Mouse (Mus musculus): ENCODE data around the gene Ccl1.

The Ccl1 gene

DNA sequence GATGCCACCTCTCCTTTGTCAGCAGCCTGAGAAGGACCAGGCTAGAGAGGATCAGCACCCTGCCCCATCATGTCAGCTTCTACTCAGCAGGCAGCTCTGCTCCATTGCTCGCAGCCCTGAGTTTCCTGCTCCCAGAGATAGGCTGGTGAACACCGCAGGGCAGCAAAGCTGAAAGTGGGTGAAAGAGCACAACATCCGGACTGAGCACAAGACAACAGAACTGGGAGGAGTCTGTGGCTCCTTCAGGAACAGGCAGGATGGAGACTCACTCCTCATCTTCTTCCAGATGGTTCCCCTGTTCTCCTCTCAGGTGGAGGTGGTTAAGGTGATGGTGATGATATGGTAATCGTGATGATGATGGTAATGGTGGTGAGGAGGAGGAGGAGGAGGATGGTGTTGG is at the start of gene Ccl1:
Gene Ccl1 (minus strand): TSS at position 101 of the 400 bp plus-strand sequence.
- no peak for DNase-seq (ENCODE audit: low spot score)

DNA sequence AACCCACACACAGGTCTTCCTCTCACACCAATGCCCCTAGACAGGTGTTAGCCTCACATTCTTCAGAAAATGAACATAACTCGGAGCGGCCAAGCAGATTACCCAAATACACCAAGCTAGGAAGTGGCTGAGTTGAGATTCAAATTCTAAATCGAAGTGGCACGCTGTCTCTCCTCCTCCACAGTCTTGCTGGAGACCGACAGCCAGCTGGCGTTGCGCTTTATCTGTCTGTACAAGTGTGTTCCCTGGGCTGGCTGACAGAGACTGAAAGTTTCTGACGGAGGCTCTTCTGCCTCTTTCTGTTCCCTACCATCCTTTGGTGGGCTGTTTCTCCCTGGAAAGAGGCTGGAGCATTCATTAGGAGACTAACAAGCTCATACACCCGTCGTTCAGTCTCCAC is 45.5 kb upstream of the Ccl1 start:
- DNase-seq (ENCODE audit: low spot score) = peak; percentile 43

DNA sequence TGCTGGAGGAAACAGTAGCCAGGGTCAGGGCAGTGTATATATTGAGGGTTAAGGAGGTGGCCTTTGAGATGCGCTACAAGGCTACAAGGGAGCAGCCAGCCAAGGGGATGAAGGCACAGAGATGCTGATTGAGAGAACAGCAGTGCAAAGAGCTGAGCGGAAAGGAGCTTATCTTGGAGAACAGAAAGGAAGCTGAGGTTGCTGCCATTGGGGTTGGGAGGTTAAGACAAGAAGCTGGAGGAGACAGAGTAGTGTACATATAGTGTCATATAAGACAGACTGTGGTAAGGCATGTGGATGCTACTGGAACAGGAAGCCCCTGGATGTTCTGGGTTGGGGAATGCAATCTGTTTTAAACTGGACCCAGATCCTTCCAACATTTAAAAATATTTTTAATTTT is 35.4 kb upstream of the Ccl1 start:
- DNase-seq (ENCODE audit: low spot score) = no peak

DNA sequence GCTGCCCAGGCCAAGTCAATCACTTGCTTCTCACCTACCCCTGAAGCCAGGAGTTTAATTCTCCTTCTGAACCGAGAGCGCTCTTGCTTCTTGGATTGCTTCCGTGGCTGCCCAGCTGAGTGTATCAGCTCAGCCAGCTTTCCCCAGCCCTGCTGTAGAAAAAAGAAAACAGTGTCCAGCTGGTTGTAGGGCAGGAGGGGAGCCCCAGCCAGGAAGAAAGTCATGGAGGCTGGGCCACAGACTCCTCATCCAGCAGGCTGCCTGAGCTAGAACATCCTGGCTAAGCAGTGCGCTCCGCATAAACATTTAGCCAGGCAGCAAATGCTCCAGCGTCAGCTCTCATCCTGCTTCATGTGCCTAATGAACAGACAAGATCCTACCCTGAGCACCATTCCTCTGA is 34.9 kb upstream of the Ccl1 start:
- no peak for DNase-seq (ENCODE audit: low spot score)

DNA sequence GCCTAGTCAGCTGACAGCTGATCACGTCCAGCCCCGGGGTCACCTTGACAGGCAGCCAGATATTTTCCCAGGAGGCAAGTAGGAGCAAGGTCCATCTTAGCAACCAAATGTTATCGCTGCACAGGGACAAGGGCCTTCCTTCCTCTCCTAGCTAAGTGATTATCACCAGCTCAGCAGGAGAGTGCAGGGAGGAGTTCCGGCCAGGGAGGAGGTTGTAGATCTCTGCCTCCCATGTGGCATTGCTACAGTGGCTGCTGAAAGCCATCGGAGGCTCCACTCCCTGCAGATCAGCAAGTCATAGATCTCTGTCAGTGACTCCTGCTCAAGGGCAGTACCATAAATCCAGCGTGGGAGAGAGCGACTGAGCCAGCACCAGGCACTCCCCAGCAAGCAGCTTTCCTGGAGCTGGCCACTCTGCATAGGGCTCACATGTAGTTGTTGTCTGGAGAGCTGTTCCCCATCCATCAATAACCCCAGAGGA is 34.5 kb upstream of the Ccl1 start:
- no peak for DNase-seq (ENCODE audit: low spot score)

DNA sequence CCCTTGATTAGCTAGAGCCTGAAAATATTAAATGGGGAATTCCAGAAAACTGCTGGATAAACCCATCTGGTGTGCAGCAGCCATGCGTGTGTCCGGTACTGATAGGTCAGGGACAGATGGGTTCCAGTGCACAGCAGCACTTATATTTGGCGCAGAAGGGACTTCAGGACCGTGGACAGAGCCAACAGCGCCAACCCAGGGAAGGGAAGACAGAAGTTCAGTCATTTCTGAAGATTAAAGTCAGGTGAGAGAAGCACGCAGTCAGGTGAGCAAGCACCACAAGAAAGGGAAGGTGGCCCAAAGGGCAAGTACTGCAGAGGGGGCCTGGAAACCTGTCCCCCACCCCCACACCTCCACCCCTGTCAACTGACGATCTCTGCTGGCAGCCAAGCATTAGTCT is 7.7 kb upstream of the Ccl1 start:
- DNase-seq (ENCODE audit: low spot score) = no peak

DNA sequence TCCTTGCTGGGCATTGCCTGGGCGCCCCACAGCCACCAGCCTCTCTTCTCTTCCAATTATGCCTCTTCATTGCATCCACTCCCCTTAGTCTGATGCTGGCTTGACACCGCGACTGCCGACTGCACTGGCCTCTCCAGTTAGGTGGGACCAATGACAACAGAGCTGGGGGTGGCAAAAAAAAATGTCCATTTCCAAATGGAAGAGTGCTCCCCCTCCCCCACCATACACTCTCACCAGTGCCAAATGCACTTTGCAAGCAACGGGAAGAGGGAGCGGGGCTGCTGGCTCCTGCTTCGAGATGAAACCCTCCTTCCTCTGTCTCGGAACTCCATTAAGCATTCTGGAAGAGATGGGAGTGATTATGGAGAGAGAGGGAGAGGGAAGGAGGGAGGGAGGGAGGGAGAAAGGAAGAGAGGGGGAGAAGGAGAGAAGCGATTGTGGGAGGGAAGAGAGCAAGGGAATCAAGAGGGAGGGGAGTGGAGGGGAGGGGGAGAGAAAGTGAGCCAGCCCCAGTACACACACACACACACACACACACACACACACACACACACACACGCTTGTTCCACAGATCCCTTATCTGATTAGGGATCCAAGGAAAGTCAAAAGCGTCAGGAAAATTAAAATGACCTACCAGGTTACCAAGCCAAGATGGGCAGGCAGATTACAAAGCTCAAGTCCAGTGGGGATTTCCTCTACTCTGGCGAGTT is 5.0 kb upstream of the Ccl1 start:
- no peak for DNase-seq (ENCODE audit: low spot score)

DNA sequence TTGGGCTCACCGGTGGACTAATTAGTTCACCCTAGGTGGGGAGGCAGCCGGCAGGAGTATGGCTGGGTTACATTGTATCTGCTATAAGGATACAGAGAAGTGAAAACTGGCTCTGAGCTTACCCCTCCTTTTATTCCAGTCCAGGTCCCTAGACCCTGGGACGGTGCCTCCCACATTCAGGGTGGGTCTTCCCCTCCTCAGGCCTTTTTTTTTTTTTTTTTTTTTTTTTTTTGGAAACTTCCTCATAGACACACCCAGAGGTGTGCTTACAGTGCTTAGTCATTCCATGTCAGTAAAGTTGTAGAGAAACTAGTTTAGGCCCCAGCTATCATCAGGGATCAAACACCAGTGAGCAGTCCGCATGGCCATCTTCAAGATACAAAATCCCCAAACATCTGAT is 7.6 kb downstream of the Ccl1 start:
- DNase-seq (ENCODE audit: low spot score) = no peak

DNA sequence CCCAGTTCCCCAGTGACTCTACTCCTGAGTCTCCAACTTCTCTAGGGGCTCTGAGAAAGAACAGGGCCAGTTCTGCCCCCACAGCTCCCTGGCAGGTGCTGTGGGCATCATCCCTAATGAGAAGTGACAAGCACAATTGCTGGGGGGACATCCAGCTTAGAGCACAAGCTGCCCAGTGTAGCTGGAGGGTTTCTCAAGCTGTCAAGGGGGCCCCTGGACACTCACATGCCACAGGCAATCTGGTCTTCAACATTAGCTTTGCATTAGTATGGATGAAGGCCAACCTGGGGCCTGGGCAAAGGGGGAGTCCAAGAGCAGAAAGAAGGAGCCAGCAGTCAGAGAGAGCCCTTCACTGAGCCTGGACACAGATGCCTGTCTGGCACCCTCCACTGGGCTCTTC is 14.6 kb downstream of the Ccl1 start:
- DNase-seq (ENCODE audit: low spot score) = no peak

DNA sequence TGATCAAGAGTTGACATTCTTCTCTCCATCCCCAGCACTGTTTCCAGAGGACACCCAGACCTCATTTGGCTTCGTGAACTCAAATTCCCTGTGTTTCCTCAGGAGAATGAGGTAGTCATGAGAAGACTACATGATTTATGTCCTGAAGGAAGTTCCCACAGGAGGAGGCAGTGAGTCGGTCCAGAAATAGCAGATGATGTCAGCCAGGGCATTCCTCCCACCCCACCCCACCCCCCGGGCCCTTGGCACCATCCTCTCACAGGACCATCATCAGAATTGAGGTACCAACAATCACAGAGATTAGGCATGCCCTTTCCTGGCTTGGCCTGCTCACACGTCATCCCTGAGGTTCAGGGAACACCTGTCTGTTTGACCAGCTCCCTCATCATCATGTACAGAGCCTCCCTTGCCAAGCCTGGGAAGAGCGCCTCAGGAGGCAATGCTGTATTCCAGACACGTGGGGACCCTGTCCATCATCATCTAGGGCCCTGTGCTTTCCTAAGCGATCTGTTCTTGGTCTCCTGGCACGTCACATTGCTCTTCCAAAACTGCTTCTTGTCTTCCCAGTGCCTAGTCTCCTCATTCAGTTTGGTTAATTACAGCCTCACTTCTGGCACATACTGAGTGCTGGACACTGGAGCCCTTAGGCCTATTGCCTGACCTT is 31.2 kb downstream of the Ccl1 start:
- no peak for DNase-seq (ENCODE audit: low spot score)

DNA sequence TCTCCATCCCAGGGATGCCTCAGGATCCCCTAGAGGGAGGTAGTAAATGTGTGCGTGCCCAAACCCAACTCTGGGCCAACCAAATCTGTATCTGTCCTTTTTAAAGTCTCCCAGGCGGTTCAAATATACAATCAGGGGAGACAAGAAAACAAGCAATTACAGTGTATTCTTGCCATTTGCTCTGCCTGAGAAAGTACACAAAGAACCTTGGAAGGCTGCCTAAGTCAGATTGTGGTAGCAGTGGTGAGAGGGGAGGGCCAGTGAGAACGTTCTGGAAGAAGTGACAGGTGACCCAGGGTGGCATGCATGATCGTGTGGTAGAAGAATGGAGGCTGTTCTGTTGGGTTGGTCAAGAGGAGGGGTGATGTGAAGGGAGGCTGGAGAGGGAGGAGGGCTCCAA is 46.4 kb downstream of the Ccl1 start:
- no peak for DNase-seq (ENCODE audit: low spot score)

DNA sequence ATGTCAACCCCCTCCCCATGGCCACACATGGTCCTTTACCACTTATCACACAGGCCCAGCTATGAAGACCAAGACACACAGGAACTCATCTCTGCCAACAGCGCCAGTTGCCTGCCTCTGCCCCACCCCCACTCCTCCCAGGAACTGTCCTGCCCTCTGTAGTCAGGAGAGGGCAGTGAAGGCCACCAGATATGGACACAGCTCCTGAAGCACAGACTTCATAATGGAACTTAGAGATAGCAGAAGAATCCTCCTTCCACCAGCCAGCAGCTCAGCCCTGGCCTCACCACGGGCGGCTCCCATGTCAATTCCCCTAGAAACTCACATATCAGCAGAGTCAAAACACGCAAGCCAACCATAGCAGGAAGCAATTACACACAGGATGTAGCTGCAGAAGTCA is 49.9 kb downstream of the Ccl1 start:
- DNase-seq (ENCODE audit: low spot score) = peak; percentile 45

DNA sequence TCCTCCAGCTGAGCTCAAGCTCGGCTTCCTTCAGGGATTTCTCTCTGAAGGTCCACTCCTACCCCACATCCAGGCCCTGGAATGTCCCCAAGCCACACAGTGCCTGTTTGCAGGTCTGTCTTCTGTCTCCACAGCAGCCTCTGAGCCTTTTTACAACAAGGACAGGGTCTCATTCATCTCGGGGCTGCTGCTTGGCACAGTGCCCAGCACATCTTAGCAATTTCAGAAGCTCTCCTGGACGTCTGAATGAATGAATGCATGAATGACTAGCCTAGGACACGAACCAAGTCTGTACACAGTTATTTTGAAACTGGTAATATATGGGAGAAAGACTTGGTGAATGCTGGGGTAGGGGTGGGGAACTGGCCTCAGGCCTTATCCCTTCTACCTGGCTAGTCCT is 52.1 kb downstream of the Ccl1 start:
- DNase-seq (ENCODE audit: low spot score) = no peak

DNA sequence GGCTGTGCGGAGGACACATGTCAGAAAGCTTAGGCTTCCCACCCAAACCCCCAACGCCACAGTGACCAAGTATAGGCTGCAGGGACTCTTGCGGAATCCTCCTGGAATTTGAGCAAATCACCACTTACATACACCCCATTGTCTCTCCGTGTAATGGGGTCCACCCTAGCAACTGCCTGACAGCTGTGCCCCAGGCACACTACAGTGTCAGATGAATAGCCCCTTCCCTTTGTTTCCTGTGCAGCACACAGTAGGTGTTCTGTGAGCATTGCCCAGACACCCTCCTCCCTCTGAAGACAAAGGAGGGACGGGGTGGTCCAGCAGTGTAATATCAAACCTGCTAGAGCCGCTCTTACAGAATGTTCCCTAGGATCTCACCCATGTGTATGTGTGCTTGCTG is 54.2 kb downstream of the Ccl1 start:
- no peak for DNase-seq (ENCODE audit: low spot score)

DNA sequence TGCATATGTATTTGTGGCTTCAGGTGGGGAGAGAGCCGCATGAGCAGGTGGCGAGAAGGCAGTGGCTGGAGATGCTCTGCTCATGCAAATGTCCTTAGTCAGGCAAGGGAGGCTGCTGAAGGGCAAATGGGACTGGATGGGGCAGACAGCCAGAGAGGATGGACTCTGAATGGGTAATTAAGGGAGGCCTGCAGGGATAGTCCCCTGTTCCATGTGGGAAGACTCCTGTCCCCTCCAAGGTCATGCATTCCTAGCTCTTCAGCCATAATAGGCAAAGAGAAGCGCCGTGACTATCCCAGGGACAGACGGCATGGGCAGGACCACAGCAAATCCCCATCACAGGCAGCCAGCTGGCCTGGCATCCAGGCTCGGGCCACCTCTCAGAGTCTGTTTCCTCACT is 55.5 kb downstream of the Ccl1 start:
- DNase-seq (ENCODE audit: low spot score) = no peak

DNA sequence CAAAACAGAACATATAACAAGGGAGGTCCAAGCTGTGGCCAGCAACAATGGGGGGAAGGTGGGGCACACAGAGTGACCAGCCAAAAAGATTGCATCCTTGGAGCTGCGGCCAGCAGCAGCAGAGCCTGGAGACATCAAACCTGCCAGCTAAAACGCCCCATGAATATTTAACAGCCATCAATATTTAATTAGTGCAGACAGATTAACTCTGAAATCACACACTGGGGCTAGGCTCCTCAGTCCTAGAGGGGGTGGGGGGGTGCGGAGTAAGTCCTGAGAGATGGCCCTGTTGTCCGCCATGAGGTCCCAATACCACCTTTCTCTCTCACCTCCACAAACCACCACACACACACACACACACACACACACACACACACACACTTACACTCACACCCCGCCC is 68.1 kb downstream of the Ccl1 start:
- no peak for DNase-seq (ENCODE audit: low spot score)

DNA sequence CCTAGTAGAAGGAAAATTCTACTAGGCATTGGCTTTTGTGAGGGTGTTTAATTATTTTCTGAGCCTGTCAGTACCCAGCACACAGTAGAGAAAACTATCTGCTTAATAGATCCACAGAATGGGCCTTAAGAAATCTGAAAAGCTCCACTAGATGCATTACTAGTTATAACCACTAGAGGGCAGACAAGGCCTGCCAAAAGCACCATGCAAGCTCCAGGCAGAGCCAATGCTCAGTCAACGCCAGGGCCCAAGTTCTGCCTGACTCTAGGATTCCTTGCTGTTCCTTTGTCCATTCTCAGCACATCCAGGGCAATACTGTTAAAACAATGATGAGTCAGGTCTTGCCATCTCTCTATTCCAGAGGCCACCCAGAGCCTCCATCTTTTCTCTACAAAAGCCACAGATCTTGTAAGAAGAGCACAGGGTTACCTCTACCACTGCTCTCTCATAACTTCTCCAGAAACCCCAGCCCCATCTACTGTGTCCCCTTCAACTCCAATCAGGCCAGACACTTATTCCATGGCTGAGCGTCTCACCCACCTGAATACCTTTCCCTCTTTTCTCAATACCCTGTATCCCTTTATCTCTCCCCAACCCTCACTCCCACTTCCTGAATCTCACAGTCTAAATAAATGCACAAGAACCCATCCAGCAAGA is 69.8 kb downstream of the Ccl1 start:
- peak; percentile 38 for DNase-seq (ENCODE audit: low spot score)

DNA sequence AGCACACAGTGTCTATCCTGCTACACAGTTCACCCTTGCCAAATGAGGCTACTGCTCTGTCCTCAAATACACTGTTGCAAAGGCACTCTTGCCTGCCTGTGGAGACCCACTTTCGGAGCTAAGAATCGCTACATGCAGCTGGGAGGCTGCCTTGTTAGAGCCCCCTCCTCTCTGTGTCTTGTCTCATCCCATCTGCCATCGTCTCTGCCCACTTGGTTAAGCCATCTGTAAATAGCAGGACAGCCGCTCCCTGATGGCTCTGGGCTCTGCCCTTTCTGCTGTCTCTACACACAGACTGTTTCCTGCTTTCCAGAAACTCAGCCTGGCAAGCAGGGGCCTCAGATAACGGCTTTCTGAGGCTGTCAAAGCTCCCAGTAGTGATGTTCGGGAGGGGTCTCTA is 71.5 kb downstream of the Ccl1 start:
- DNase-seq (ENCODE audit: low spot score) = no peak

DNA sequence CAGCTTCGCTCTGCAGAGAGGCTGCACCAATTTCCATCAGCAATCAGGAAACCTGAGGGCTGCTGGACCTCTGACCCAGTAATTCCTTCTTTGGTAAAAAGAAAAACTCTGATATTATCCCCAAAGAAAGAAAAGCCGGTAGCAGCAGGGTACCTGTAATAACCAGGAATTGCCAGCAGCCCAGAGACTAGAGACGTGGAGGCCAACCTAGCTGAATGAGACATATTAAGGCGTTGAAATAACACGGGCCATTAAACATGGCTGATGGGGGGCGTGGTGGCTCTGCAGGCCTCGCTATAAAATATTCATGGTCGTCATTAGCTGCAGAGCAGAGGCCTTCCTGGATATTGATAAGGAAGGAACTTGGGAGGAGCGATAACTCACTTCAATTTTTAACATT is 78.5 kb downstream of the Ccl1 start:
- DNase-seq (ENCODE audit: low spot score) = no peak

DNA sequence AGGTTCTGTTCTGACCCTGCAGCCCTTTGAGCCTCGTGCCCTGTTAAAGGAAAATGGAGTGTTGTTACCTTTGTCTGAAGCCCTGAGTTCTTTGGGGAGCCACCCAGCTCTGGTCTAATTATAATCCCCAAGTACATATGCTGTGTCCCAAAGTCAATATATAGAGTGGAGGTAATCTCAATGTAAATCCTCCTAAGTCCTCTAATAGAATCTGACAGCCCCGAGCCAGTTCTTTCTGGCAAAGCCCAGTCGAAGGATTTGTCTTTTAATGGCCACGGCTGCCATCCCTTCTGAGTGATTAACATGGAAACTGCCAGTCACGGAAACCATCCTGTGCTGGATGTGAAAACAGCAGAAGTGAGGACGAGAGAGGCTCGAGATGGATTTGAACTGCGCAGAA is 79.6 kb downstream of the Ccl1 start:
- DNase-seq (ENCODE audit: low spot score) = no peak

DNA sequence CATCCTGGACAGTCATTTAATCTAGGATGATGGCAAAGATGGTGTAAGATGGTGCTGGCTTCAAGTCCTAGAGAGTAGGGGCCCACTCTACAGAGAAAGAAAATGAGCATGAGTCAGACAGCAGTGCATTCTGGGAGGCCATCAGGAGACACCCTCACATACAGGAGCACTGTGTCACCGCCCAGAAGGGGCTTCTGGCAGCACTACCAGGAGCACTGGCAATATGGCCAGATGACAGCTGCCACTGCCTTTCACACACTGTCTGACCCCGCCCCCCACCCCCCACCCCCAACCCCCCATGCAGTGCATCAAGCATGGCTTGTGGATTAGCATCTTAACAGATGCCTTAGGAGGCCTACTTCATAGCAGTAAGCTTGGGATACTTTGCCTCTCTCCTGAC is 89.0 kb downstream of the Ccl1 start:
- DNase-seq (ENCODE audit: low spot score) = no peak

DNA sequence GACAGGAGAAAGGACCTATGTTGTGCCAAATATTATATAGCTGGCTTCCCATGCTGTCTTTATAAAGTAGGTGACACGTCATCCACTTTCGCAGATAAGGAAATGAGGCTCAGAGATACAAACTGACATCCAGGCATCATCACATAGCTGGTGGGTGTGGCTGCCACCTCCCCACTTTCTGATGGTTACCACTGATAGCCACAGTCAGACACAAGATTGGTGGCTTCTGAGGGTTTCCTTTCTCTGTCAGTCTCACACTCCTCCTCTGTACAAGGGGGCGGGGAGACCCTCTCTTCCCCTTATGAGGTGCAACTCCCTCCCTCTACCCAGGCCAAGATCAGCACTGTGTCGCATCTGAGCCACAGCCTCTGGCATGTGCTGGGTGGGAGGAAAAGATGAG is 91.1 kb downstream of the Ccl1 start:
- DNase-seq (ENCODE audit: low spot score) = no peak

DNA sequence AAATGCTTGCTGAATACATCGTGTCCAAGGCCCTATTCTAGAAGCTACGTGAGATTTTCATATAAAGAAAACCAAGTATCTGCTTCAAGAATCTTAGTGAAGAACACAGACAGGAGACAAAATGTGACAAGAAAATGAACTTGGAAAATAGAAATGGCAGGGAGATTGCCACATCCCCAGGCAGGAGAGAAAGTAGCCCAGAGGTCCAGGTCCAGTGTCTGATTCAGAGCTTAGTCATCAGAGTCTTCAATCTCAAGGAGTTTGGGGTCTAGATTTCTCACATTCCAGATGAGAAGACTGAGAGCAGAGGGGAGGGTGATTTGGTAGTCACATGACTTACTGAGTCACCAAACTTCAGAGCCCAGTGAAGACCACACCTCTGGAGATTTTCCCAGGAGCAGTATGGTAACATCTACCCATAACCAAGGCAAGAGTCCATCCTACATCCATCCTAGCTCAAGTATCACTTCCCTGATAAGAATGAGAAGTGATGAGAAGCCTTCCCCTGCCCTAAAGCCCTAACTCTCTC is 98.5 kb downstream of the Ccl1 start:
- no peak for DNase-seq (ENCODE audit: low spot score)
